Mouse (Mus musculus) liver, embryonic 16.5 days (tissue): ENCODE measurements at regions not wholly inside any gene's neighbourhood (a gene's known extent, or its start where the extent isn't known, plus 50 kb on each side); places are given as distances from the start of the nearest gene placed in this dataset.

ENCODE experiments used
- ATAC-seq: fragments of 200-750 bp; cut with Nextera tagmentation; 2 replicates; pipeline ENCODE4 v1.8.0; 2017; ENCODE audit warnings: low read depth, mild to moderate bottlenecking, moderate number of reproducible peaks, moderate library complexity
- H3K27ac ChIP-seq: fragments of 300-500 bp; sonication (generic); 2 replicates; pipeline ENCODE4 v1.5.1; 2014; ENCODE audit warnings: mild to moderate bottlenecking, low read length
- H3K27me3 ChIP-seq: fragments of 300-500 bp; sonication (generic); 2 replicates; pipeline ENCODE4 v1.6.1; 2014; ENCODE audit warnings: low read depth, low read length, mixed read lengths; ENCODE audit not compliant: control insufficient read depth, insufficient read depth
- H3K36me3 ChIP-seq: fragments of 300-500 bp; sonication (generic); 2 replicates; pipeline ENCODE4 v1.6.1; 2014; ENCODE audit warnings: mild to moderate bottlenecking; ENCODE audit not compliant: control insufficient read depth, insufficient read depth
- H3K4me1 ChIP-seq: fragments of 300-500 bp; sonication (generic); 2 replicates; pipeline ENCODE4 v1.6.1; 2014; ENCODE audit warnings: low read depth, low read length, mixed read lengths; ENCODE audit not compliant: control insufficient read depth
- H3K4me2 ChIP-seq: fragments of 300-500 bp; sonication (generic); 2 replicates; pipeline ENCODE4 v1.6.1; 2014; ENCODE audit warnings: low read depth, low read length, mixed read lengths
- H3K4me3 ChIP-seq: fragments of 300-500 bp; sonication (generic); 2 replicates; pipeline ENCODE4 v1.5.1; 2014; ENCODE audit warnings: low read depth, mild to moderate bottlenecking, low read length
- H3K9ac ChIP-seq: fragments of 300-500 bp; sonication (generic); 2 replicates; pipeline ENCODE4 v1.6.1; 2014; ENCODE audit warnings: low read depth, low read length
- H3K9me3 ChIP-seq: fragments of 300-500 bp; sonication (generic); replicated peaks from 2 replicates; pipeline ENCODE4 v1.6.1; 2016; ENCODE audit warnings: low read length; ENCODE audit not compliant: control insufficient read depth
- WGBS: fragments of 180-500 bp; shearing (Covaris S2); extraction: QIAGEN DNeasy Blood & Tissue Kit; methylation state at CpG from one replicate; pipeline ENCODE4 v1.1.7; 2014; ENCODE audit not compliant: insufficient replicate concordance; 5-methylcytosine and 5-hydroxymethylcytosine counted together

- Histone ChIP-seq H3K9ac (no peak overlapping the region), H3K4me3 (no peak overlapping the region), H3K27ac (no peak overlapping the region), H3K4me2 (no peak overlapping the region), H3K4me1 (no peaks in the 10 kb centered on the region), H3K27me3 (no peaks in the 10 kb centered on the region), H3K9me3 (no peaks in the 10 kb centered on the region), H3K36me3 (no peaks in the 10 kb centered on the region)
- ATAC-seq, result no peak
- WGBS, result 58% methylated on average over 2 of the region's 2 CpGs
Measured at GRCm38 (mm10) chr7:75063816-75064215, 245.2 kb downstream of the Sv2b start.

- ATAC-seq, result no peak
- WGBS, result 69% methylated on average over 1 of the region's 1 CpGs
Measured at GRCm38 (mm10) chr7:75050231-75050630, 258.8 kb downstream of the Sv2b start.

GRCm38 (mm10) chr7:75049751-75050150 lies 259.3 kb downstream of the Sv2b start:
- Histone ChIP-seq H3K9ac (no peak overlapping the region), H3K4me3 (no peak overlapping the region), H3K27ac (no peak overlapping the region), H3K4me2 (no peak overlapping the region), H3K36me3 (no peaks in the 10 kb centered on the region), H3K27me3 (no peaks in the 10 kb centered on the region), H3K9me3 (no peaks in the 10 kb centered on the region), H3K4me1 (no peaks in the 10 kb centered on the region)
- ATAC-seq, result no peak
- 59% methylated on average over 5 of the region's 5 CpGs for WGBS

More at GRCm38 (mm10) chr7:75050231-75050630, 258.8 kb downstream of the Sv2b start:
- H3K4me1 ChIP-seq, result no peaks in the 10 kb centered on the region
- H3K9ac ChIP-seq, result no peak overlapping the region
- no peak overlapping the region for H3K27ac ChIP-seq
- no peak overlapping the region for H3K4me2 ChIP-seq
- no peak overlapping the region for H3K4me3 ChIP-seq
- no peaks in the 10 kb centered on the region for H3K27me3 ChIP-seq
- H3K9me3 ChIP-seq, result no peaks in the 10 kb centered on the region
- no peaks in the 10 kb centered on the region for H3K36me3 ChIP-seq

- Histone ChIP-seq H3K4me1 (no peaks in the 10 kb centered on the region), H3K9me3 (no peaks in the 10 kb centered on the region), H3K27ac (no peak overlapping the region), H3K36me3 (no peaks in the 10 kb centered on the region), H3K9ac (no peak overlapping the region), H3K4me3 (no peak overlapping the region), H3K4me2 (no peak overlapping the region), H3K27me3 (no peaks in the 10 kb centered on the region)
- WGBS, result 21% methylated on average over 2 of the region's 2 CpGs
- ATAC-seq, result no peak
Measured at GRCm38 (mm10) chr7:75048822-75049221, 260.2 kb downstream of the Sv2b start.

- H3K27me3 ChIP-seq, result no peaks in the 10 kb centered on the region
- H3K36me3 ChIP-seq, result no peaks in the 10 kb centered on the region
- 50% methylated on average over 3 of the region's 3 CpGs for WGBS
- no peak overlapping the region for H3K4me2 ChIP-seq
- no peaks in the 10 kb centered on the region for H3K4me1 ChIP-seq
- H3K4me3 ChIP-seq, result no peak overlapping the region
- H3K9ac ChIP-seq, result no peak overlapping the region
- H3K9me3 ChIP-seq, result no peaks in the 10 kb centered on the region
- no peak for ATAC-seq
- no peak overlapping the region for H3K27ac ChIP-seq
Measured at GRCm38 (mm10) chr7:75047827-75048226, 261.2 kb downstream of the Sv2b start.

- no peaks in the 10 kb centered on the region for H3K4me1 ChIP-seq
- H3K4me2 ChIP-seq, result no peak overlapping the region
- ATAC-seq, result no peak
- no peaks in the 10 kb centered on the region for H3K9me3 ChIP-seq
- no peak overlapping the region for H3K4me3 ChIP-seq
- H3K9ac ChIP-seq, result no peak overlapping the region
- H3K27ac ChIP-seq, result no peak overlapping the region
- H3K36me3 ChIP-seq, result no peaks in the 10 kb centered on the region
- H3K27me3 ChIP-seq, result no peaks in the 10 kb centered on the region
- whole genome bisulfite sequencing, result 74% methylated on average over 6 of the region's 6 CpGs
Measured at GRCm38 (mm10) chr7:75040871-75041270, 268.2 kb downstream of the Sv2b start.

GRCm38 (mm10) chr7:75026191-75026590 lies 282.9 kb downstream of the Sv2b start:
- H3K4me2 ChIP-seq, result no peak overlapping the region
- no peaks in the 10 kb centered on the region for H3K36me3 ChIP-seq
- no peak overlapping the region for H3K9ac ChIP-seq
- no peak overlapping the region for H3K27ac ChIP-seq
- H3K4me3 ChIP-seq, result no peak overlapping the region
- H3K27me3 ChIP-seq, result no peaks in the 10 kb centered on the region
- H3K9me3 ChIP-seq, result no peaks in the 10 kb centered on the region
- no peaks in the 10 kb centered on the region for H3K4me1 ChIP-seq
- no peak for ATAC-seq
- WGBS, result 40% methylated on average over 2 of the region's 2 CpGs

- H3K27me3 ChIP-seq, result no peaks in the 10 kb centered on the region
- H3K4me1 ChIP-seq, result no peaks in the 10 kb centered on the region
- H3K9ac ChIP-seq, result no peak overlapping the region
- no peaks in the 10 kb centered on the region for H3K9me3 ChIP-seq
- no peak overlapping the region for H3K4me3 ChIP-seq
- 46% methylated on average over 6 of the region's 6 CpGs for WGBS
- no peak overlapping the region for H3K27ac ChIP-seq
- no peak overlapping the region for H3K4me2 ChIP-seq
- no peak for ATAC-seq
- no peaks in the 10 kb centered on the region for H3K36me3 ChIP-seq
Measured at GRCm38 (mm10) chr7:75021966-75022365, 287.1 kb downstream of the Sv2b start.

- Histone ChIP-seq H3K4me2 (no peak overlapping the region), H3K27me3 (no peaks in the 10 kb centered on the region), H3K9ac (no peak overlapping the region), H3K4me3 (no peak overlapping the region), H3K36me3 (no peaks in the 10 kb centered on the region), H3K27ac (no peak overlapping the region), H3K9me3 (no peaks in the 10 kb centered on the region), H3K4me1 (no peaks in the 10 kb centered on the region)
- 40% methylated on average over 7 of the region's 7 CpGs for WGBS
- ATAC-seq, result no peak
Measured at GRCm38 (mm10) chr7:75018640-75019039, 290.4 kb downstream of the Sv2b start.

- Histone ChIP-seq H3K27me3 (no peaks in the 10 kb centered on the region), H3K4me3 (no peak overlapping the region), H3K27ac (no peak overlapping the region), H3K4me2 (no peak overlapping the region), H3K9me3 (no peaks in the 10 kb centered on the region), H3K9ac (no peak overlapping the region), H3K4me1 (no peaks in the 10 kb centered on the region), H3K36me3 (no peaks in the 10 kb centered on the region)
- ATAC-seq, result no peak
- WGBS, result 58% methylated on average over 2 of the region's 2 CpGs
Measured at GRCm38 (mm10) chr7:75008481-75008880, 300.6 kb downstream of the Sv2b start.
